Mouse (Mus musculus) embryonic fibroblast, embryonic 13.5 days (primary cell): ENCODE data around the gene Wdr76.

ENCODE experiments used
- CTCF ChIP-seq: IDR thresholded peaks from 2 replicates; pipeline ENCODE4 v1.5.1; 2011; ENCODE audit warnings: mild to moderate bottlenecking, control low read depth, low read length, moderate library complexity, borderline replicate concordance; ENCODE audit not compliant: insufficient read depth
- POLR2A ChIP-seq: IDR thresholded peaks from 2 replicates; pipeline ENCODE4 v1.6.1; 2011; ENCODE audit warnings: low read depth, mild to moderate bottlenecking, control low read depth, low read length, moderate library complexity

GRCm38 (mm10) chr2:121518106-121518505, 11.6 kb downstream of the Wdr76 start:
- TF ChIP-seq CTCF (no peak), POLR2A (no peak)
